Mouse (Mus musculus): Measurements from ENCODE around the gene Knl1. TPM values are rescaled to one million over a fixed set of nuclear protein-coding genes. Genes with fewer than 3 reads are reported as not detected.

The Knl1 gene
- polyA plus RNA-seq, 1 experiment from 2014 or later, result 5.2 TPM

GRCm38 (mm10) chr2:119045163-119045562, 1.8 kb upstream of the Knl1 start:
- WGBS, result 57% methylated on average over 2 of the region's 2 CpGs
- Histone ChIP-seq H3K9me3 (replicated peaks) (no peaks in the 10 kb centered on the region), H3K36me3 (peaks cover 3% of the 10 kb centered on the region; the same call in 1 of the 2 replicates), H3K9ac (replicated peaks) (no peak overlapping the region), H3K4me2 (no peak overlapping the region), H3K4me3 (replicated peaks) (no peak overlapping the region), H3K4me1 (peaks cover 9% of the 10 kb centered on the region), H3K27me3 (replicated peaks) (no peaks in the 10 kb centered on the region), H3K27ac (replicated peaks) (no peak overlapping the region)
- ATAC-seq (ENCODE audit: low FRiP score), result no peak

DNA sequence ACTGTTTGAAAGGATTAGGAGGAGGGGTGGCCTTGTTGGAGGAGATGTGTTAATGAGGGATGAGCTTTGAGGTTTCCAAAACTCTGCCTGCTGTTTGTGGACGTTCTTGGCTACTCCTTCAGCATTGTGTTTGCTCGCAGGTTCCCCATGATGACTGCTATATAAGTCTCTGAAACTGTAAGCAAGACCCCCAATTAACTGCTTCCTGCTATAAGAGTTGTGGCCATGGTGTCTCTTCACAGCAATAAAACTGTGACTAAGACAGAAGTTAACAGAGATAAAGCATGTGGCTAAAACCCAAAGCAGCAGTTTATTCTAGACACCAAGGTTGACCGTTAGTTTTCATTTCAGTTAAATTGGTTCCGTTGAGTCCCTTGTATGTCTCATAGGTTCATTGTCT, 930 bp downstream of the Knl1 start:
- no peak overlapping the region; the same call in 1 of the 2 replicates for H3K9ac ChIP-seq (replicated peaks)
- WGBS, result 7% methylated on average over 4 of the region's 4 CpGs

DNA sequence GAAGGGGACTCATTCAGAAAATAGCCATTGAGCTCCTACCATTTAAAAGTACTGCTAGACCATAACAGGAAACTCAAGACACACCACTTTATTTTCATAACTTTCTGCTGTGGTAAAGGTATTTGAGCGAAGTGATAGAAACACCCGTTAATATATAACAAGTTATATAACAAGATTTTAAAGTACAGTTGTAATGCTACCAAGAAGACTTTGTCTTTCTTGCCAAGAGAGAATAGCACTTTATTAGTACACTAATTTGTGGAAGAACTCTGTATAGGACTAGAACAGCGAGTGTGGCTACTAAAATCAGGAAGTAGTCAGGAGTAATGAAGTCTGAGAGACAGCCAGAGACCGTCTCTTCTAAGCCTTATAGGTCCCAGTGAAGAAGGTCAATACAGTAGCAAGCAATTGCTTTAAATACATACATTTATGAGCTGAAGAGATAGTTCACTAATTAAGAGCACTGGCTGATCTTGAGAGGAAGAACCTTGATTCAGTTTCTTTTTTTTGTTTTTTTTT, 3.3 kb downstream of the Knl1 start:
- Histone ChIP-seq H3K4me1 (peaks cover 9% of the 10 kb centered on the region), H3K4me3 (replicated peaks) (no peak overlapping the region), H3K27ac (replicated peaks) (no peak overlapping the region), H3K27me3 (replicated peaks) (no peaks in the 10 kb centered on the region), H3K9ac (replicated peaks) (no peak overlapping the region), H3K36me3 (no peaks in the 10 kb centered on the region), H3K9me3 (replicated peaks) (no peaks in the 10 kb centered on the region), H3K4me2 (no peak overlapping the region)
- WGBS, result 88% methylated on average over 4 of the region's 4 CpGs
- no peak for ATAC-seq (ENCODE audit: low FRiP score)

More for the DNA sequence above, 930 bp downstream of the Knl1 start:
- Histone ChIP-seq H3K27ac (replicated peaks) (no peak overlapping the region), H3K4me2 (peak overlapping the region; percentile 91), H3K9me3 (replicated peaks) (no peaks in the 10 kb centered on the region), H3K4me1 (peaks cover 9% of the 10 kb centered on the region), H3K4me3 (replicated peaks) (peak overlapping the region; percentile 77), H3K36me3 (no peaks in the 10 kb centered on the region), H3K27me3 (replicated peaks) (no peaks in the 10 kb centered on the region)
- no peak for ATAC-seq (ENCODE audit: low FRiP score)

DNA sequence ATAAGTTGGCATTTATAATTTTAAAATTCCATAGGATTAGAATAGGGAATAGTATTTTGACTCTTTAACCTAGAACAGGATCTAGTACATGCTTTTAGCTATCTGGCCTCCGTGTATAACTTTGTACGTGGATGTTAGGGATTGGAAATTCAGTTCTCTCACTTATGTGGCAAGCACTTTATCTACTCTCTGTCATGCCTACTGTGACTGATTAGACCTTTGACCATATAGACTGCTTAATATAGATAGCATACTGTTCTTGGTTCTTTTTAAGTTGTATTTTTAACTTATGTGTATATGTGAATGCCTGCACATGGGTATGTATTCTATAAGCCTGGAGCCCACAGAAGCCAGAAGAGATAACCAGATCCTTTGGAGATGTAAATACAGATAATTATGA, 13.2 kb downstream of the Knl1 start:
- Histone ChIP-seq H3K4me2 (no peak overlapping the region), H3K27me3 (replicated peaks) (no peaks in the 10 kb centered on the region), H3K4me1 (no peaks in the 10 kb centered on the region), H3K36me3 (no peaks in the 10 kb centered on the region), H3K27ac (replicated peaks) (no peak overlapping the region), H3K9ac (replicated peaks) (no peak overlapping the region), H3K4me3 (replicated peaks) (no peak overlapping the region), H3K9me3 (replicated peaks) (no peaks in the 10 kb centered on the region)
- ATAC-seq (ENCODE audit: low FRiP score), result no peak
- 95% methylated on average over 2 of the region's 2 CpGs for WGBS

- H3K9me3 ChIP-seq (replicated peaks), result no peaks in the 10 kb centered on the region
- 94% methylated on average over 4 of the region's 4 CpGs for WGBS
These were observed 25.5 kb downstream of the Knl1 start for GRCm38 (mm10) chr2:119072397-119072796.

GRCm38 (mm10) chr2:119086156-119086555, 39.2 kb downstream of the Knl1 start:
- no peak overlapping the region for H3K27ac ChIP-seq (replicated peaks)
- H3K9me3 ChIP-seq (replicated peaks), result no peaks in the 10 kb centered on the region
- ATAC-seq (ENCODE audit: low FRiP score), result no peak
- H3K4me1 ChIP-seq, result no peaks in the 10 kb centered on the region
- no peak overlapping the region for H3K4me3 ChIP-seq (replicated peaks)
- no peaks in the 10 kb centered on the region for H3K27me3 ChIP-seq (replicated peaks)
- no peak overlapping the region for H3K9ac ChIP-seq (replicated peaks)
- H3K4me2 ChIP-seq, result no peak overlapping the region
- no peaks in the 10 kb centered on the region for H3K36me3 ChIP-seq
- 92% methylated on average over 2 of the region's 2 CpGs for WGBS

More at GRCm38 (mm10) chr2:119072397-119072796, 25.5 kb downstream of the Knl1 start:
- no peak overlapping the region for H3K4me2 ChIP-seq
- H3K27ac ChIP-seq (replicated peaks), result no peak overlapping the region
- H3K27me3 ChIP-seq (replicated peaks), result no peaks in the 10 kb centered on the region
- no peak overlapping the region for H3K4me3 ChIP-seq (replicated peaks)
- no peaks in the 10 kb centered on the region for H3K4me1 ChIP-seq
- H3K9ac ChIP-seq (replicated peaks), result no peak overlapping the region
- no peak for ATAC-seq (ENCODE audit: low FRiP score)
- H3K36me3 ChIP-seq, result no peaks in the 10 kb centered on the region

- H3K4me3 ChIP-seq (replicated peaks), result no peak overlapping the region
- H3K9me3 ChIP-seq (replicated peaks), result no peaks in the 10 kb centered on the region
- no peaks in the 10 kb centered on the region for H3K4me1 ChIP-seq
- ATAC-seq (ENCODE audit: low FRiP score), result no peak
- H3K27ac ChIP-seq (replicated peaks), result no peak overlapping the region
- H3K4me2 ChIP-seq, result no peak overlapping the region
- no peak overlapping the region for H3K9ac ChIP-seq (replicated peaks)
- H3K36me3 ChIP-seq, result no peaks in the 10 kb centered on the region
- no peaks in the 10 kb centered on the region for H3K27me3 ChIP-seq (replicated peaks)
These were observed 54.6 kb downstream of the Knl1 start for GRCm38 (mm10) chr2:119101552-119101951.

DNA sequence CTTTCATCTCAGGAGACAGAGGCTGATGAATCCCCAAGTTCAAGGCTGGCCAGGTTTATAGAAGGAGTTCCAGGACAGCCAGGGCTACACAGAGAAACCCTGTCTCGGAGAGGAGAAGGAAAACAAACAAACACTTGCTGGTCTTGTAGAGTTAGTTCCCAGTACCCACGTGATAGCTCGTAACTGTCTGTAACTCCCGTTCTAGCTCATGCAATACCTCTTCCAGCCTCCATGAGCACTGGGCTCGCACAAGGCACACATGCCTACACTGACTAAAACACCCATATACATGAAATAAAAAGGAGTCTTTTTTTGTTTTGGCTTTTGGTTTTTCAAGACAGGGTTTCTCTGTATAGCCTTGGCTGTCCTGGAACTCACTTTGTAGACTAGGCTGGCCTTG, 59.7 kb downstream of the Knl1 start:
- Histone ChIP-seq H3K4me3 (replicated peaks) (no peak overlapping the region), H3K9ac (replicated peaks) (no peak overlapping the region), H3K9me3 (replicated peaks) (no peaks in the 10 kb centered on the region), H3K36me3 (no peaks in the 10 kb centered on the region), H3K4me2 (no peak overlapping the region), H3K4me1 (peaks cover 2% of the 10 kb centered on the region), H3K27me3 (replicated peaks) (no peaks in the 10 kb centered on the region), H3K27ac (replicated peaks) (no peak overlapping the region)
- ATAC-seq (ENCODE audit: low FRiP score), result no peak
- WGBS, result 88% methylated on average over 5 of the region's 5 CpGs

DNA sequence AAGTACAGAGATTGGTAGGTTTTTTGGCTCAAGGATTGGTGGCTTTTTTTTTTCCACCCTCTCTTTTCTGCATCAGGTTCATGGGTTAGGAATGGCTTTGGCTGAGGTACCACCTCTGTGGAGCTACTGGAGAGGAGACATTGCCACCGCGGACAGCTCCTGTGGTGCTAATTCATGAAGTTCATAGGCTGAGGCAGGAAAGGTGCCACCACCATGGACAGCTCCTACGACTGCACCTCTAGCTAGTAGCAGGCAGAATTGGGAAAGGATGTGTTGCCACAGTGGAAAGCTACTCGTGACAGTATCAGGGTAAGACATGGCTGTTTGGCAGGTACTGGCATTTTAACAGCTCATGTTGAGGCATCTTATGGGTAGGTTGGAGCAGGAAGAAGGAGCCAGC, 61.6 kb downstream of the Knl1 start:
- no peak for ATAC-seq (ENCODE audit: low FRiP score)
- WGBS, result 75% methylated on average over 4 of the region's 4 CpGs
- no peak overlapping the region for H3K9ac ChIP-seq (replicated peaks)

GRCm38 (mm10) chr2:119111060-119111459, 64.1 kb downstream of the Knl1 start:
- H3K9ac ChIP-seq (replicated peaks), result no peak overlapping the region
- H3K4me3 ChIP-seq (replicated peaks), result no peak overlapping the region
- no peak for ATAC-seq (ENCODE audit: low FRiP score)
- H3K9me3 ChIP-seq (replicated peaks), result no peaks in the 10 kb centered on the region
- WGBS, result 92% methylated on average over 3 of the region's 3 CpGs
- peaks cover 11% of the 10 kb centered on the region for H3K4me1 ChIP-seq
- H3K4me2 ChIP-seq, result no peak overlapping the region
- no peak overlapping the region for H3K27ac ChIP-seq (replicated peaks)
- no peaks in the 10 kb centered on the region for H3K27me3 ChIP-seq (replicated peaks)
- no peaks in the 10 kb centered on the region for H3K36me3 ChIP-seq

More for the DNA sequence above, 61.6 kb downstream of the Knl1 start:
- peaks cover 11% of the 10 kb centered on the region for H3K4me1 ChIP-seq
- H3K4me3 ChIP-seq (replicated peaks), result no peak overlapping the region
- no peaks in the 10 kb centered on the region for H3K27me3 ChIP-seq (replicated peaks)
- H3K27ac ChIP-seq (replicated peaks), result no peak overlapping the region
- H3K4me2 ChIP-seq, result no peak overlapping the region
- no peaks in the 10 kb centered on the region for H3K9me3 ChIP-seq (replicated peaks)
- no peaks in the 10 kb centered on the region for H3K36me3 ChIP-seq

- under 1% methylated on average over 51 of the region's 51 CpGs for WGBS
- no peaks in the 10 kb centered on the region for H3K9me3 ChIP-seq (replicated peaks)
- H3K4me3 ChIP-seq (replicated peaks), result peak within 1 kb of the TSS; percentile 74
- ATAC-seq (ENCODE audit: low FRiP score), result peak; percentile 94
- H3K36me3 ChIP-seq, result no peaks in the 10 kb centered on the region
- peak within 1 kb of the TSS; percentile 63 for H3K9ac ChIP-seq (replicated peaks)
- no peaks in the 10 kb centered on the region for H3K27me3 ChIP-seq (replicated peaks)
- peaks cover 11% of the 10 kb centered on the region for H3K4me1 ChIP-seq
- H3K27ac ChIP-seq (replicated peaks), result peak within 1 kb of the TSS; percentile 93
- peak within 1 kb of the TSS; percentile 99 for H3K4me2 ChIP-seq
These were observed 65.7 kb downstream of the Knl1 start, which contains the start of gene Rad51 for GRCm38 (mm10) chr2:119112438-119113112. TSS of gene Rad51 (plus strand) at chr2:119112793.

GRCm38 (mm10) chr2:119113121-119113925, 66.4 kb downstream of the Knl1 start:
- H3K4me3 ChIP-seq (replicated peaks), result peak overlapping the region; percentile 74
- no peaks in the 10 kb centered on the region for H3K9me3 ChIP-seq (replicated peaks)
- H3K36me3 ChIP-seq, result no peaks in the 10 kb centered on the region
- peak overlapping the region; percentile 99 for H3K4me2 ChIP-seq
- H3K27me3 ChIP-seq (replicated peaks), result no peaks in the 10 kb centered on the region
- H3K4me1 ChIP-seq, result peaks cover 11% of the 10 kb centered on the region
- peak overlapping the region; percentile 63 for H3K9ac ChIP-seq (replicated peaks)
- WGBS, result 14% methylated on average over 20 of the region's 20 CpGs
- ATAC-seq (ENCODE audit: low FRiP score), result no peak
- no peak overlapping the region for H3K27ac ChIP-seq (replicated peaks)
